Mouse (Mus musculus) T-cell, adult 2 months (primary cell): ENCODE data around the gene Chd8.
A peak's percentile ranks its signal among the peaks of the same experiment; 100 is the strongest.
"Not testable (repeated sequence)": the region's sequence is repeated elsewhere in the genome, so short reads cannot be mapped to it uniquely, and the experiment has no call there.

Experiments used
- DNase-seq: peaks from one replicate; pipeline ENCODE4 v3.0.0; 2022; ENCODE audit warnings: low spot score

Chd8 gene

DNA sequence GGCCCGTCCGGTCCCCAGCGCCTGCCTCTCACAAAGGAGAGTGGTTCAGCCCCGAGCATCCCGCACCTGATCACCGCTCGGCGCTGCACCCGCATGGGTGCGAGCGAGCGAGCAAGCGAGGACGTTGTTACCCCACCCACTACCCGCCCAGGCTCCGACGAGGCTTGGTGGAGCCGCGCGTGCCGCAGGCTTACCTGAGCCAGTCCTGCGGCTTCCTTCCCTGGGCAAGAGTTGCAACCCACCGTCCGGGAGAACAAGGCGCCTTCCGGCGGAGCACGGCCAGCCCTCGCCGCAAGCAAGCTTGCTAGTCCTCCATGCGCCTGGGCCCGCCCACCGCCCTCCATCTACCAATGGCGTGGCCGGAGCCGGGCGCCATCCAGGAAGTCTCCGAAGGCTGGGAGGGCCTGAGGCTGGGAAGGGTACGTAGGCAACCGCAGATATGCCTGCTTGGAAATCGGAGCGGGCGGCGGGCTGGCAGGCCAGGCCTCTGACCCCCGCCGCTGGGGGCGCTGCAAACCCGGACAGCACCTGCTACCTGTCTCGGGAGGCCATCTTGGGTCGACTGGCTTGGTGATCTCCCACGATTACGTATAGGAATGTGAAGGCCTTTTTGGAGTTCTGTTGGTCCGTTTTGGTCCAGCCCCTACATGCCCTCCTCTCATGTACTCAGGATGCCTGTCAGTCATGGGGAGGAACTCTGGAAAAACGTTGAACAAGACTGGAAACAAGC is at the start of gene Chd8:
Gene Chd8, minus strand, starts transcription at position 297 of the 730 bp plus-strand sequence.
- peak; percentile 99 for DNase-seq

DNA sequence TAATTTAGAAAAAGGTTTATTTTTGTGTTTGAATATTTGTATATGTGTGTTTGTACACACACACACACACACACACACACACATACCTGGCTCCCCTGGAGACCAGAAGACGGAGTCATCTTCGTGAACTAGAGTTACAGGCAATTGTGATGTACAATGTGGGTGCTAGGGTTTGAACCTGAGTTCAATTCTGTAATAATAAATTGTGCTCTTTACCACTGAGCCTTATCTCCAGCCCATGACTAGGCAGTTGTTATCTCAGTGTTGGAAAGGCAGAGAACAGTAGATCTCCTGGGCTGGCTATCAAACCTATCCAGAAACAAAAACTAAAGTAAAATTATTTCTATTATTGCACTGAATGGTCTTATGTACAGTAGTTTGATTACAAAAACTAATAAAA is 48.5 kb upstream of the Chd8 start:
- no peak for DNase-seq

DNA sequence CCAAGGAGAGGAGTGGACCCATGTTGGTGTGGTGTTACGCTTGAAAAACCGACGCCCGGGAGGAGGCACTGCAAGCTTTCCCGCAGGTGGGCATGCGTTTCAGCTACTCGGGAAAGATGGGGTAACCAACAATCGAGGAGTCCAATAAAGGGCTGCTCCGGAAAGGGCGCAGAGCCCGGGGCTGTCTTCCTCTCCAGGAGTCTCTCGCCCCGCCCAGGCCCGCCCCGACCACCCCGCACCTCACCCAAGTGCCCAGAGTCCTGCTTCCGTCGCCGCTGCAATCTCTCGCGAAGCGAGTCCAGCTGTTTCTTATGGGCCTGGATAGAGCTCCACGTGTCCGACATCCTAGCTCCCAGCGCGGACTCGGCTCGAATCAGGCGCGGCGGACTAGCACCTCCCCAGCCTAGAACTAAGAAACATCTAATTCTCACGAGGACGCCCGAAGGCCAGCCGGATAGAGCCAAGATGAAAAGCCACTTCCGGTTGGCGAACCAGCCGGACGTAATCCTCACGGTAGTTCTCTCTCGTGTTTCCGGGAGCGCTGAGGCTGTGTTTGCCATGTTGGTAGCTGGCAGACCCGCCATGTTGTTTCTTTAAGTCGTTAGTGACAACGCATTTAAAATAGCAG is 47.2 kb upstream of the Chd8 start, which contains the start of gene Mettl3:
Gene Mettl3, minus strand, starts transcription at position 485 of the 628 bp plus-strand sequence.
- peak; percentile 87 for DNase-seq

DNA sequence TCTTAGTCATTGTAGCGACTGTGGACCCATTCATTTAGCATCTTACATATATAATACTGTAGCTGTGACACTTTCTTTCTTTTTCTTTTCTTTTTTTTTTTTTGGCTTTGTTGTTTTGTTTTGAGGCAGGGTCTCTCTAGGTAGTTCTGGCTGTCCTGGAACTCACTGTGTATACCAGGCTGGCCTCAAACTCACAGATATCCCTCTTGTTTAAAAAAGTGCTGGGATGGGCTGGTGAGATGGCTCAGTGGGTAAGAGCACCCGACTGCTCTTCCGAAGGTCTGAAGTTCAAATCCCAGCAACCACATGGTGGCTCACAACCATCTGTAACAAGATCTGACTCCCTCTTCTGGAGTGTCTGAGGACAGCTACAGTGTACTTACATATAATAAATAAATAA is 45.9 kb upstream of the Chd8 start:
- not testable (repeated sequence) for DNase-seq

- no peak for DNase-seq
Observed at GRCm38 (mm10) chr14:52295558-52296264, 38.1 kb upstream of the Chd8 start.

DNA sequence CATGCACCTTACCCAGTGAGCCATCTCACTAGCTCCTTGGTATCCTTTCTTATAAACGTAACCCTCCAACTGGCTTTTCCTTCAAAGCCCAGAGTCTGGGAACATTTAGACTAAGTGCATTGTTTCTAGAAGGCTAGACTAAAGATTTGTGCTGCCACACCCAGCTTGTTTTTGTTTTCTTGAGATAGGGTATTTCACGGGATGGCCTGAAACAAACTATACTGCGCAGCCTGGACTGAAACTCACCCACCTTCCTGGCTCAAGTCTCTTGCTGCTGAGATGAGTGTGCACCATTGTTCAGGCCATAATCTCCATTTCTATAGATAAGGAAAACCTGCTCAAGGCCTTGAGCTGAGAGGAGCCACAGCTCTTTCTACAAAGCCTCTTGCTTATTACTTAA is 26.6 kb upstream of the Chd8 start:
- no peak for DNase-seq

GRCm38 (mm10) chr14:52283629-52284028 is 26.0 kb upstream of the Chd8 start:
- DNase-seq = no peak

- no peak for DNase-seq
Observed at GRCm38 (mm10) chr14:52279747-52280120, 22.2 kb upstream of the Chd8 start.

- DNase-seq = peak; percentile 99
Observed at GRCm38 (mm10) chr14:52278932-52279746, 21.6 kb upstream of the Chd8 start, which contains the start of the genes Tox4 and Rab2b. TSS of gene Tox4 (plus strand) at chr14:52279146. TSS of gene Rab2b (minus strand) at chr14:52279545.

GRCm38 (mm10) chr14:52277210-52277609 is 19.6 kb upstream of the Chd8 start:
- no peak for DNase-seq

- no peak for DNase-seq
Observed at GRCm38 (mm10) chr14:52272781-52273180, 15.2 kb upstream of the Chd8 start.

DNA sequence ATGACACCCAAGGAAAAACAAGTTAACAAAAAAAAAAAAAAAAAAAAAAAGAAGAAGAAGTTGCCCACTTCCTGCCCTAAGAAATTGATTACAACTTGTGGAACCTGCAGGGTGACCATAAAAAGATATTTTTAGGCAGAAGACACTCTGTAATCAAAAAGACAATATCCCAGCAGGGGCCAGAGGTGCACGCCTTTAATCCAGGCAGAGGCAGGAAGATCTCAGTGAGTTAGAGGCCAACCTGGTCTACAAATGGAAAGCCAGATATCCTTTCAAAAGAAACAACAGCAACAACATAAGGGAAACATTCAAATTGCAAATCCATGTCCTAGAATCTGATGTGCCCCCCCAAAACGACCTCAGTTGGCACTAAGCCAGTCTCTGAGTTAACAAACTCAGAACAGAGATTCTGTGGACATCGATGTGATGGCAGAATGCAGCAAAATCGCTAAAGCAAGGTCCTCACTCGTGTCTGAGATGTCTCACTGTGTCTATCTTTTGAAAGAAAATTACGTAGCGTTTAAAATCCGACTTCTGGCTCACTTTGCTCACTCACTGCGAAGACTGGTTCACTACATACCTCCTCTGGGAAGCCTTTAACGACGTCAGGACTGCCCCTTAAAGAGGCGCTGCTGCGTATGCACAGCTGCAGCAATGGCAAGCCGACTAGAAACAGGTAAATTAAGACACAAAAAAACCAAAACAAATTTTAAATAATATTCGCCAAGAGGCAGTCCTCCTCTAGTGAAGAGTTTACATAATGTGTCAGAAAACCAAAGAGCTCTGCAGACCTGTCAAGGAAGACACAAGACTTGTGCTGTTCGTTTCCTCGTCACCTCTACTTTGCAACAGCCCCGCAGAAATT is 1.0 kb downstream of the Chd8 start:
- peak; percentile 15 for DNase-seq

- no peak for DNase-seq
Observed at GRCm38 (mm10) chr14:52246129-52246528, 11.5 kb downstream of the Chd8 start.

DNA sequence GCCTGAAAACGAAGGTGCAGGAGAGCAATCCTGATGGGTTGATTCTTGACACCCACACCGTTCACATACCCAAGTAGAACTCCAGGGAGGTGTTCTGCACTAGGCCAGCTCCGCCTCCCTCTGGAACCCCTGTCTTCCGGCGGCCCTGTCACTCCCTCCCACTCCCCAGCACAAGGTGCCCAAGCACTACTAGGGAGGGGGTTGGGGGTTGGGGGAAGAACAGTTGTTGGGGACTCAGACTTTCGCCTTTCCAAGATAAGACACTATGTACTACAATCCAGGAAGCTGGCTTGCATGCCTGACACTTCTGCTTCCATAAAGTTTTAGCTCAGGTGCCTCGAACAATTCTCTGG is 12.9 kb downstream of the Chd8 start:
- no peak for DNase-seq

DNA sequence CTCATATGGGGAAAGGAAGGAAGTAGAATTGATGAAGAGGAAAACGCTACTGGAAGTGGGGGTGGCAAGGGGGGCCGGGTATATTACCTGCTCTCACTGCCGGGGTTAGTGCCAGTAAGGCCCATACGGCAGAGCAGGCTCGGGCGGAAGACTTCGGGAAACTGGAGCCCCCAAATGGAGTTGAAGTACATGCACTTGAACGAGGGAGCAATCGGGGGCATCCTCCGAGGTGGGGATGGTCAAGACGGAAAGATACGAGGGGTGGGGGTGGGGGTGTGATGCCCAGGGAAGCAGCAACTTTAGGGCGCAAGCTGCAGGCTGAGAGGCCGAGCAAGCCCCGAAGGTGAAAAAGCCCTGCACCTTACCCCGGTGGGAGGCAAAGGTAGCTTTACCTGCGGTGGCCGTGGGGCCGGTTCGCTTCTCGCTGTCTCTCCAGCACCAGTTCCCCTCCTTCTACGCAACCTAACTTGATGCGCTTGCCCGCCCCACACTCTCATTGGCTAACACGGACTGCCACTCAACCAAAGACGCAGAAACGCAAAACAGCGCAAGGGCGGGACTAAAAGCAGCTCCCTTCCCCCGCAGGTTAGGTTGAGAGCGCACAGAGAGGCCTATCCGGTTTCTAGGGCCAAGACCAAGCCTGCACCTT is 13.4 kb downstream of the Chd8 start:
- DNase-seq = peak; percentile 98

GRCm38 (mm10) chr14:52236216-52236615 is 21.4 kb downstream of the Chd8 start:
- no peak for DNase-seq

- DNase-seq = no peak
Observed at GRCm38 (mm10) chr14:52235165-52235564, 22.4 kb downstream of the Chd8 start.

DNA sequence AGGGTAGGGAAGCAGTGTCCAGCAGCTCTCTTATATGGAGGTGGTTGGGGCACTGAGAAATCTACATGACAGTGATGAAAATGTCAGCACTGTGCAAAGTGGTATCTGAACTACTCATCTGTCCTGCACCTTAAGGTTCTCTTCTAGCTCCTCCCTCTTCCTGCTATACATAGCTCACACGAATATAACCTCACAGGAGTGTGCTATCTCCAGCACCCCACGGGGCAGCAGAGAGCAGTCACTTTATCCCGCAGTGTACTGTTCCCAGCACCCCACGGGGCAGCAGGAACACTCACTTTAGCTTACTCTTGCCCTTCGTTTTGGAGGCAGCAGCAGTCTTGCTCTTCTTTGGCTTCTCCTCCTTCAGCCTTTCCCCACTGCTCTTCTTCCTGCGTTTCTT is 25.3 kb downstream of the Chd8 start:
- DNase-seq = no peak

DNA sequence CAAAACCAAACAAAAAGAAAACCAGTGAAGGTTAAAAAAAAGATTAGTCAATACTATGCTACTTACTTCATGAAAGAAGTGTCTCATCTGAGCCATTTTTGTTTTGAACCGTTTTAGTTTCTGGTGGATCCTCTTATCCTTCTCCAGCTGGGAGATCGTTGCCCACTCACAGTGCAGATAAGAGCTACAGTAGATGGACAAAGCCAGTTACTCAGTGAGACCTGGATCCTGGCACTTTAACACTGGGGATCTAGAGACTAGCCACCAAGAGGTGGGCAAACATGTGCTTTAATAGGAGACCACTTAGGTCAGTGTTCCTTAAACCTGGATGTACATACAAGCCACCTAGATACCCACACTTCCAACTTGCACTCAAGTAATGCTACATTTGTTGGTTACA is 31.6 kb downstream of the Chd8 start:
- DNase-seq = no peak

- DNase-seq = no peak
Observed at GRCm38 (mm10) chr14:52217261-52217660, 40.3 kb downstream of the Chd8 start.

DNA sequence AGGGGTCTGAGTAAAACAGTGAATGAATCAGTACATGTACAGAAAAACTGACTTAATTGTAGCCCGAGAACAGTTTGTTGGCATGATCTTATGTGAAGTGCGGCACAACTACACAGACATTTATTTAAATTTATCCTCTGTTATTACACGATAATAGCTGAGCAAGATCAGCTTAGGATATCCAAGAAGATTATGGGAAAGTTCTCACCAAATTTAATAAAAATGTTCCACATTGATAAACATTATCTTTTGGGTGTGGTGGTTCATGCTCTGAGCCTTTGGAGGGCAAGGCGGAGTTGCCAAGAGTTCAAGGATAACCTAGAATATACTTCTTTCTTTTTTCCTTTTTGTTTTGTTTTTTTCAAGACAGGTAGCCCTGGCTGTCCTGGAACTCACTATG is 58.2 kb downstream of the Chd8 start:
- DNase-seq = no peak
